Mouse (Mus musculus): ENCODE results near the gene Cadps2. TPM values are rescaled to one million over a fixed set of nuclear protein-coding genes. Genes with fewer than 3 reads are reported as not detected.

The Cadps2 gene
- 6.3 TPM for polyA plus RNA-seq (2014; fragmentation: Illumina TruSeq; extraction: RNeasy Lipid Tissue Mini Kit (QIAGEN cat#74804); ENCODE audit: low read depth, low replicate concordance)

DNA sequence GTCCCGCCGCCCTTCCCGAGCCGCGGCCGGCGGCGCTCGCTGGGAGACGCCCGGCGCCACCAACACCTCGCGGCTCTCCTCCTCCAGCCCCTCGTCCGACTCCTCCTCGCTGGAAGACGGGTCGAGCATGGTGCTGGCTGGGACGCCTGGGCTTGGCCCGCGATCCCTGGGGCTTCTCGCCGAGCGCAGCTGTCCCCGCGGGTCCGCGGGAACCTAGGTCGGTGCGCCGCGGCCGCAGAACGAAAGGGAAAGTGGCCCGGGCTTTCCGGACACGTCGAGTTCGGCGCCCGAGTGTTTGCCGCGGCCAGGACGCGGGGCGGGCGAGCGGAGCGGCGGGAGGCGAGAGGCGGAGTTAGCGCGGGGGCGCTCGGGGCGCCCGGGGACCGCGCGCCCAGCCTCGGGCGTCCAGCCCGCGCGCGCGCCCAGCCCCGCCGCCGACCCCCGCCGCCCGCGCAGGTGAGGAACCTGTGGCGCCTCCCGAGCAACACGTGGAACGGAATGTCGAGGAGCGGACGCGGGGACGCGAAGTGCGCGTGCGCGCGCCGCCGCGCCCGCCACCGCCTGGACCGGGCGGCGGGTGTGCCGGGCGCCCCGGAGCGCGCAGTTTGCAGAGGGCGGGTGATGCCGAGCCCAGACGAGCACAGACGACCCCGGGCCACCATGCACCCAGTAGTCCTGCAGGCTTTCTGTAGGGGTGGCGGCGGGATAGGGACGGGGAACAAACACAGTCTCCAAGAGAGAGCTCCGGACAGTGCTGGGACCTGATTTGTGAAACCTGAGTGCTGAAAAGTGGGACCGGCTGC, at the start of gene Cadps2:
TSS of gene Cadps2 (minus strand) at position 413 of the 803 bp plus-strand sequence.

GRCm38 (mm10) chr6:23655036-23655435, 184.2 kb downstream of the Cadps2 start, which contains the start of gene Rnf148:
Gene Rnf148 (minus strand): TSS chr6:23655136.

DNA sequence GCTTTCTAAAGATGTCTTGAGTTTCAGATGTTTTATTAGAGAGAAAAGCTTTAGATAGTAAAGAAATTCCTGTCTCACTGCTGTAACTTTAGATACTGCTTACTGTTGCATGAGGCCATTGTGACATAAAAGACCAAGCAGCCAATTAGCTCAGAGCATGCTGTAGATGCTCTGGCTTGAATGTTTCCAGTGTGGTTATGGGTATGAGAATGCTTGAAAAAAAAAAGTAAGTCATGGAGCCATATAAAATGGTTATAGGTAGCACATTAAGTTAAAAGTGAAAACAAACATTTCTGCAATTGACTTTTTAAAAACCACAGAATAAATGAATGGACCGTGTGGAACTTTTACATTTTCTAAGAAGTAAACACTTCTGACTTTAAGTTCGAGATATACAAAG, 189.0 kb downstream of the Cadps2 start, which contains the start of gene Rnf133:
TSS of gene Rnf133 (minus strand) at position 101 of the 400 bp plus-strand sequence.

DNA sequence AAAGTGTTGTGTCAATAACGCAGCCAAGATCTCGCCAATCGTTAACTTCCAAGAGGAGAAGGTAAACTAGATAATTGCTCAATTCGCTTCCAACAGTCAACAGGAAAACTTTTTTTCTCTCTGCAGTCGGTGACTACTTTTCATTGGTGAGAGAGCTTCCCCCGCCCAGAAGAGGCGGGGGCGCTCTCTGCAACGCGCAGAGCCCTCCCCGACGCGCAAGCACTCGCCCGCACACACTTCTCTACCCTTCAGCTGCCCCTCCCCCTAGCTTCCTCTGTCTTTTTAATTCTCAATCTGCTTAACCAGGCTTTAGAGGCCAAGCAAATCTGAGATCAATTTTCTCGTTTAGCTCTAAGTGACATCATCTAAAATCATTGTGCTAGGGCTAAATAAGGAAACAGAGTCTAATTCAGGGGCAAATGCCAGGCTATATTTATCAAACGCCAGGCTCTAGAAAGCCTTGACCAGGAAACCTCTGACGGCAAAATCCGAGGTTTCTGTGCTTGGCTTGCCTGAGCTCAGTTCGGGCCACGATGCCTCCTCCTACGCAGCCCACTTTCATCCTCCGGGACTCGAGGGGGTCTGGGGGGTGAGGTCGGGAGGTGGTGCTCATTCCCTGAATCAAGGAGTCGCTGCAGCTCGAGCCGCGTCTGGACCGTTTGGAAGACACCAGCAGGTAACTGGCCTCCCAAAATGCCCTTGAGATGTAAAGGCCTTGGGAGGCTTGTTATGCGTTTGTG, 590.7 kb downstream of the Cadps2 start, which contains the start of gene Fezf1:
TSS of gene Fezf1 (minus strand) at position 50 of the 740 bp plus-strand sequence.

Other genes with a start within 250 kb of the Cadps2 start
- gene Rnf133, start 189.1 kb downstream of the Cadps2 start, polyA plus RNA-seq (2014; fragmentation: Illumina TruSeq; extraction: RNeasy Lipid Tissue Mini Kit (QIAGEN cat#74804); ENCODE audit: low read depth, low replicate concordance) = 5.0 TPM
- gene Rnf148, start 184.3 kb downstream of the Cadps2 start, polyA plus RNA-seq (2014; fragmentation: Illumina TruSeq; extraction: RNeasy Lipid Tissue Mini Kit (QIAGEN cat#74804); ENCODE audit: low read depth, low replicate concordance) = 1.4 TPM
- gene Tas2r118, start 130.6 kb upstream of the Cadps2 start, polyA plus RNA-seq (2014; fragmentation: Illumina TruSeq; extraction: RNeasy Lipid Tissue Mini Kit (QIAGEN cat#74804); ENCODE audit: low read depth, low replicate concordance) = not detected

Data from adipose tissue, adult 10 weeks (tissue).